Mouse (Mus musculus): ENCODE measurements around the gene Apol11a.
"Not testable (repeated sequence)": the region's sequence is repeated elsewhere in the genome, so short reads cannot be mapped to it uniquely, and the experiment has no call there.

The Apol11a gene

GRCm38 (mm10) chr15:77507966-77508365, at the start of gene Apol11a:
Apol11a (plus strand) TSS chr15:77508271.
- DNase-seq (ENCODE audit: low read depth), result not testable (repeated sequence)

- DNase-seq (ENCODE audit: low read depth), result not testable (repeated sequence)
These were observed 33.2 kb upstream of the Apol11a start for GRCm38 (mm10) chr15:77474699-77475390.

GRCm38 (mm10) chr15:77476693-77477092, 31.4 kb upstream of the Apol11a start, which contains the start of gene Apol10a:
Apol10a (plus strand) TSS chr15:77477047.
- not testable (repeated sequence) for DNase-seq (ENCODE audit: low read depth)

GRCm38 (mm10) chr15:77482140-77482794, 25.8 kb upstream of the Apol11a start:
- DNase-seq (ENCODE audit: low read depth), result no peak

GRCm38 (mm10) chr15:77493181-77493580, 14.9 kb upstream of the Apol11a start:
- DNase-seq (ENCODE audit: low read depth), result not testable (repeated sequence)

- DNase-seq (ENCODE audit: low read depth), result not testable (repeated sequence)
These were observed 13.4 kb upstream of the Apol11a start for GRCm38 (mm10) chr15:77494694-77495093.

GRCm38 (mm10) chr15:77520596-77520995, 12.5 kb downstream of the Apol11a start:
- not testable (repeated sequence) for DNase-seq (ENCODE audit: low read depth)

GRCm38 (mm10) chr15:77523186-77523843, 15.2 kb downstream of the Apol11a start:
- peak; percentile 37 for DNase-seq (ENCODE audit: low read depth)

- DNase-seq (ENCODE audit: low read depth), result no peak
These were observed 25.1 kb downstream of the Apol11a start, which contains the start of gene Apol7c for GRCm38 (mm10) chr15:77533216-77533615. Apol7c (minus strand) TSS chr15:77533316.

GRCm38 (mm10) chr15:77539221-77539620, 31.1 kb downstream of the Apol11a start:
- DNase-seq (ENCODE audit: low read depth), result not testable (repeated sequence)

GRCm38 (mm10) chr15:77561792-77562191, 53.7 kb downstream of the Apol11a start, which contains the start of gene 1700025B11Rik:
1700025B11Rik (minus strand) TSS chr15:77561892.
- no peak for DNase-seq (ENCODE audit: low read depth)

- DNase-seq (ENCODE audit: low read depth), result no peak
These were observed 55.1 kb downstream of the Apol11a start for GRCm38 (mm10) chr15:77563219-77563618.
